Mouse (Mus musculus): ENCODE data around the gene Sbk3. TPM values are rescaled to one million over a fixed set of nuclear protein-coding genes. Genes with fewer than 3 reads are reported as not detected.

The Sbk3 gene
- polyA plus RNA-seq, 1 experiment from 2014 or later = not detected

DNA sequence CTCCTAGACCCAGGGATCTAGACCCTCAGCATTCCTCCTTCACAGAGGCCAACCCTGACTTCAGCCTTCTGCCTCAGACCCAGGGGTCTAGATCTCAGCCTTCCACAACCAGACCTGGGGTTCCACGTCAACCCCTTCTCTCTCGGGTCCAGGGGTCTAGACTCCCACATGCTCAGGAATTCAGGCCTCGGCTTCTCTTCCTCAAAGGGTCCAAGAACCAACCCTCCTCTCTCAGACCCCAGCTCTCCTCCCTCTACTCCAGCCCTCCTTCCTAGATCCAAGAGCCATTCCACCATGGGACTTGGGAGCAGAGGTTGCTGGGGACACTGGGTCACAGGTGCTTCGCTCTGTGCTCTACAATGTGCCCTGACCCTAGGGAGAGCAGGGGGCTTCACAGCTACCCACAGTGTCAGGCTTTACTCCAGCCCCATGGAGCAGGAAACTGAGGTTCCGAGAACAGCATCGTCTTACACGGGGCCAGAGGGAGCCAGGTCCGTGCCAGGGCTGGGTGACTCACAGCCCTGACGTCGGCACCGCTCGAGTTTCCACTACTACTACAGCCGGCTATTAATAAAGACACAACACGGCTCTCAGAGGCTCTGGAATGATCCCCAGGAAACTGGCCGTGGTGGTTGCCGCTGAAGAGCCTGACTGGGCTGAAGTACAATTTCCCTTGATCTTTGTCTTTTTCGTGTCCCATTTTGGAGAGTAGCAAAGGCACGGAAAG is 1.5 kb upstream of the Sbk3 start:
- DNase-seq (ENCODE audit: low spot score) = no peak
- Histone ChIP-seq H3K36me3 (no peaks in the 10 kb centered on the region), H3K27me3 (ENCODE audit: low read depth, poor library complexity, severe bottlenecking) (no peaks in the 10 kb centered on the region), H3K9me3 (replicated peaks) (no peaks in the 10 kb centered on the region), H3K27ac (no peak overlapping the region), H3K4me3 (no peak overlapping the region), H3K4me1 (peaks cover 3% of the 10 kb centered on the region; the same call in 1 of the 2 replicates)
- WGBS = 82% methylated on average over 18 of the region's 18 CpGs

DNA sequence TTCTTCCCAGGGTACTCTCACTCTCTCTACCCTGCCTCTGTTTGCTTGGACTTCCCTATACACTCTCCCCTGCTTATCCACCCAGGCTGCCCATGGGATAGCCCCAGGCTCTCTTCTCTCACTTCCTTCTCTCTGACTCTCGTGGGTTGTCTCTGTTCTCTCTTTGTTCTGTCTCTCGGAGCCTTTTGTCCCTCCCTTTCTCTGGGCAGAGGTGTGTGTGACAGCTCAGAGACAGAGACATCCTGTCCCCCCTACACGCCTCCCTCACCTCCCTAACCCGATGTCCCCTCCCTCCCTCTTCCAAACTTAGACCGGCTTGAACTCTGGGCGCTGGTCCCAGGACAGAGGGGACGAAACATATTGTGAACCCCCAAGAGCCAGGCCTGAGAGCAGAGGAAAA is 742 bp upstream of the Sbk3 start:
- Histone ChIP-seq H3K4me1 (peaks cover 3% of the 10 kb centered on the region; the same call in 1 of the 2 replicates), H3K27ac (no peak overlapping the region), H3K9me3 (replicated peaks) (no peaks in the 10 kb centered on the region), H3K36me3 (no peaks in the 10 kb centered on the region), H3K4me3 (no peak overlapping the region), H3K27me3 (ENCODE audit: low read depth, poor library complexity, severe bottlenecking) (no peaks in the 10 kb centered on the region)
- DNase-seq (ENCODE audit: low spot score) = no peak
- 16% methylated on average over 7 of the region's 7 CpGs for WGBS

DNA sequence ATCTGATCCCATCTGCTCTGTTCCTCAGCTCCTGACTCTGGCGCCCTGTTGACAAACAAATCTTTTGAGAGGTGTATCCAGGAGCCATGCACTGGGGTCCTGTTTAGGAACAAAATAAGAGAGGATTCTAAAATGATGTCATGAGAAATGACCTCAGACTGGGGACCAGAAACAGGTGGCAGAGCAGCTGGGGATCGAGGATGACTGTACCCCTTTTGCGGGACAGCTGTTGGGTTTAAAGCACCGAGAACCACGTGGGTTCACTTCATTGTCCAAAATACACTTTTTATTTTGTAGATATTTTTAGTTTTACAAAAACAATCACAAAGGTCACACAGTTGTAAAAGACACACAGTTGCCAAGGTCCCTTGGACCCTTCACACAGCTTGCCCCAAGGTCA is 6.0 kb downstream of the Sbk3 start:
- no peak for DNase-seq (ENCODE audit: low spot score)
- 82% methylated on average over 5 of the region's 5 CpGs for WGBS
- Histone ChIP-seq H3K36me3 (no peaks in the 10 kb centered on the region), H3K4me1 (peaks cover 7% of the 10 kb centered on the region; the same call in 1 of the 2 replicates), H3K27ac (no peak overlapping the region), H3K4me3 (no peak overlapping the region), H3K9me3 (replicated peaks) (no peaks in the 10 kb centered on the region), H3K27me3 (ENCODE audit: low read depth, poor library complexity, severe bottlenecking) (no peaks in the 10 kb centered on the region)

DNA sequence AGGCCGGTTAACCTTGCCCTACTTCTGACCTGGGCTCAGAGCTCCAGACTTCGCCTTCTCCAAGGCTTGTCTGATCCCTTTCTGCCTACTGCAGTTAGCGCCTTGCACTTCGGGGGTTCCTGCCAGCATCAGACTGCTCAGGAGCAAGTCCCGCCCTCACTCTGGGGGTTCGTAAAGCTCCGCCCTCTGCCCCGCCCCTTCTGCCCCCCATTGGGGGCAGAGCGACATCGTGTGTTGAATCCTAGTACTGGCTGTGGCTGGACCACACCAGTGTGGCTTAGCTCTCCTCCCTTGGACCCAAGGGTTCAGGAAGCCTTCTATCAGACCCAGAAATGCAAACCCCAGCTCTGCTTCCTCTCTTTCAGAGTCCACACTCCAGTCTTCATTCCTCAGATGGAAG is 6.7 kb downstream of the Sbk3 start, which contains the start of gene Sbk2:
Sbk2 (minus strand) TSS at position 135 of the 400 bp plus-strand sequence.
- DNase-seq (ENCODE audit: low spot score) = peak; percentile 72
- WGBS = 3% methylated on average over 10 of the region's 10 CpGs
- no peaks in the 10 kb centered on the region for H3K36me3 ChIP-seq
- no peaks in the 10 kb centered on the region for H3K27me3 ChIP-seq (ENCODE audit: low read depth, poor library complexity, severe bottlenecking)
- H3K4me1 ChIP-seq = peaks cover 7% of the 10 kb centered on the region; the same call in 1 of the 2 replicates
- no peaks in the 10 kb centered on the region for H3K9me3 ChIP-seq (replicated peaks)
- H3K4me3 ChIP-seq = no peak within 1 kb of the TSS
- no peak within 1 kb of the TSS for H3K27ac ChIP-seq

DNA sequence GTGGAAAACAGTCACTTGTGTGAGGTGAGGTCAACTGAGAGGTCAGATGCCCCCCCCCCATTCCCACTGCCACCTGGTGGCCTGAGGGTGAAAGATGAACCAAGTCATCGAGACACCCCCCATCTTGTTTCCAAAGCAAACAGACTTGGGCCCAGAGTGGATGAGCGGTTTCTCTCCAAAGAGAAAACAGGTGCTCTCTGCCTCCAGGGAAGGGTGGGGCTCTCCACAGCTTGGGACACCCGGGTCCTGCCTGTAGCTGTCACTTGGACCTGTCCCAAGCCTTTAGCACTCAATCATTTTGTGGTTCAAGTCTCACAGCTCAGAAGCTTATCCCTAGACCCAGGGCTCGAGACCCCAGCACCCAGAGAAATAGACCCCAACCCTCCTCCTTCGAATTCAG is 7.4 kb downstream of the Sbk3 start:
- 79% methylated on average over 5 of the region's 5 CpGs for WGBS
- DNase-seq (ENCODE audit: low spot score) = no peak
- Histone ChIP-seq H3K4me3 (no peak overlapping the region), H3K27me3 (ENCODE audit: low read depth, poor library complexity, severe bottlenecking) (no peaks in the 10 kb centered on the region), H3K27ac (no peak overlapping the region), H3K36me3 (no peaks in the 10 kb centered on the region), H3K9me3 (replicated peaks) (no peaks in the 10 kb centered on the region), H3K4me1 (peaks cover 7% of the 10 kb centered on the region; the same call in 1 of the 2 replicates)

DNA sequence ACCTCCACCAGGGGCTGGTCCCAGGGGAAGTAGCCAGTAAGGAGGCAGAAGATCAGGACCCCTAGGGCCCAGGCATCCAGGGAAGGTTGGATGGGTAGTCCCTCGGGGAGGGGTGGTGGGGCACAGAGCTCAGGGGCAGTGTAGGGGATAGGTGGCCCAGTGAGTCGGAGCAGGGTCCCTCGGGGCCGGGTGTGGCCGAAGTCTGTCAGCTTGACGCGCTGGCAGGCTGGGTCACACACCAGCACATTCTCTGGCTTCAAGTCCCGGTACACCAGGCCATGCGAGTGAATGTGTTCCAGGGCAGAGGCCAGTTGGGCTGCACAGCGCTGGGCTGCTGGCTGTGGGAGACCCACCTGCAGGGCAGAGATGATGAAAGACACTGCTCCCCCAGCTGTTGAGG is 13.6 kb downstream of the Sbk3 start:
- H3K36me3 ChIP-seq = no peaks in the 10 kb centered on the region
- peak overlapping the region; percentile 19; the same call in 1 of the 2 replicates for H3K27ac ChIP-seq
- H3K4me1 ChIP-seq = no peaks in the 10 kb centered on the region
- H3K4me3 ChIP-seq = no peak overlapping the region
- 82% methylated on average over 10 of the region's 10 CpGs for WGBS
- H3K27me3 ChIP-seq (ENCODE audit: low read depth, poor library complexity, severe bottlenecking) = no peaks in the 10 kb centered on the region
- H3K9me3 ChIP-seq (replicated peaks) = no peaks in the 10 kb centered on the region
- DNase-seq (ENCODE audit: low spot score) = no peak

DNA sequence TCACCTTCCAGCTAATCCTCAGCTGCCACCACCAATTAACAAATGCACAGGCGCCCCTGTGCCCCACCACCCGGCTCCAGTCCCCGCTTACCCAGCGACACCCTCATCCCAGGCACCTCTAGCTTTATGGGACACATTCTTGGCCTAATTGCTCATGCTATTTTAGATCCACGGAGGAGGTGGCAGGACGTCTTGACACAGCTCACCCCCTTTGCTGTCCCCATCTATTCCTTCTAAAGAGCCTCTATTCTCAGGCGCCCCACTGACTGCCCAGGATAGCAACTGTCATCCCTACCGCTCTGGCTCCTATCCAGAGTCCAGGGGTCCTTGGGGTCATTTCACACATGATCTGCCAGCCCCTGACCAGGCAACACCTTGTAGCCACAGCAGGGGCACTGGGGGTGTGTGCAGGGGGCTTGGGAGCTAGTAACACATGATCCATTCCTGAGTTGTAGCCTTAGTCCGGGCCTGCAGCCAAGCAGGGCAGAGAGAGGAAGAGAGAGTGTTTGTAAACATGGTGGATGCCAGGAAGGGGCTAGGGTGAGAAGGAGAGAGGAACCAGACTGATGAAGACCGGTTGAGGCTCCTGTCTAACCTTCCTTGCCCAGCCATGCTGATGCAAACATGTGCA is 17.0 kb downstream of the Sbk3 start:
- H3K4me1 ChIP-seq = peaks cover 3% of the 10 kb centered on the region; the same call in 1 of the 2 replicates
- H3K27ac ChIP-seq = no peak overlapping the region
- 13% methylated on average over 10 of the region's 10 CpGs for WGBS
- no peaks in the 10 kb centered on the region for H3K36me3 ChIP-seq
- no peaks in the 10 kb centered on the region for H3K27me3 ChIP-seq (ENCODE audit: low read depth, poor library complexity, severe bottlenecking)
- no peaks in the 10 kb centered on the region for H3K9me3 ChIP-seq (replicated peaks)
- DNase-seq (ENCODE audit: low spot score) = no peak
- no peak overlapping the region for H3K4me3 ChIP-seq

DNA sequence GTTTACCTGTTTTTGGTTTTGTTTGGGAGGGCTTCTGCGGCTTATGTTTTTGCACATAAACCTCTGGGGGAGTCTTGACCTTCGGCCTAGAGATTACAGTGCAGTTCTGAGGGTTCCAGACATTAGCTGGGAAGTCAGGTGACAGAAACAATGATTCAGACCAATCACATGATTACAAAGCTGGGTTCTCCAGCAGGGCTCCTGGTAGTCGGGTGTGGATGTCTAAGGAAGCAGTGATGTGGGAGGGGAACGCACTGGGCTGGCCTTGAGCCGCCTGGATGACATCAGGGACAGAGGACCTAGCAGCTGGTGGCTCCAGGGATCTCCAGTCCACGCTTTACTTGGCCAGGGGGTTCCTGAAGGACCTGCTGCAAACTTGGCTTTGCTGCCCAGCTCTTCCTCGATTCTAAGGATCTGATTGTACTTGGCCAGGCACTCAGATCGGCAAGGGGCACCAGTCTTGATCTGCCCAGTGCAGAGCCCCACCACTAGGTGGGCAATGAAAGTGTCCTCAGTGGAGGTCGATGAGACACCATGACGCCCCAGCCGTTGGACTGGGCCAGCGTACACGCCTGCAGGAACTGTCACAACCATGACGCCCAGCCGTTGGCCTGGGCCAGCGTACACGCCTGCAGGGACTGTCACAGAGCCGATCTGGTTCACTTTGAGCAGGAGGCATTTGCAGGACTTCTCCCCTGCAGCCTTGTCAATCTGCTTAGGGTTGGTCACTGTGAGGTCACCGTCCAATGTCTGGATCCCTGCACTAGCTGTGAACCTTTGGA is 20.2 kb downstream of the Sbk3 start:
- 86% methylated on average over 19 of the region's 19 CpGs for WGBS
- DNase-seq (ENCODE audit: low spot score) = no peak
- H3K4me3 ChIP-seq = no peak overlapping the region
- H3K27me3 ChIP-seq (ENCODE audit: low read depth, poor library complexity, severe bottlenecking) = no peaks in the 10 kb centered on the region
- no peaks in the 10 kb centered on the region for H3K36me3 ChIP-seq
- peaks cover 3% of the 10 kb centered on the region; the same call in 1 of the 2 replicates for H3K4me1 ChIP-seq
- no peak overlapping the region for H3K27ac ChIP-seq
- no peaks in the 10 kb centered on the region for H3K9me3 ChIP-seq (replicated peaks)

DNA sequence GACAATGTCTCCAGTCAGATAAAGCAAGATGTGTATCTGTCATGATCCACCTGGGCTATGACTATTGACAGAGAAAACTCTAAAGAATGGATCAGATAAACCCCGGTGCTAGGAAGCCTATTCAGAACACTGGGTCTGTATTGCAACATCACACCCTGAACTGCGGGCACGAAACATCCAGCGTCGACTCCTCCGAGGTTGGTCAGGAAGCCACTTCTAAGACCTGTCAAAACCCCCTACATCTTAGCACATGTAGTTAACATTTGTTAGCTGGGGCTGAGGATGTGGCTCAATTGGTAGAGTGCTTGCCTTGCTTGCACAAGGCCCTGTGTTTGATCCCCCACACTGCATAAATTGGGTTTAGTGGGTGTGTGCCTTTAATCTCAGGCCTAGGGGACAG is 22.6 kb downstream of the Sbk3 start:
- Histone ChIP-seq H3K4me3 (no peak overlapping the region), H3K27ac (no peak overlapping the region), H3K27me3 (ENCODE audit: low read depth, poor library complexity, severe bottlenecking) (no peaks in the 10 kb centered on the region), H3K4me1 (peaks cover 6% of the 10 kb centered on the region), H3K36me3 (no peaks in the 10 kb centered on the region), H3K9me3 (replicated peaks) (no peaks in the 10 kb centered on the region)
- DNase-seq (ENCODE audit: low spot score) = no peak
- 58% methylated on average over 6 of the region's 6 CpGs for WGBS

DNA sequence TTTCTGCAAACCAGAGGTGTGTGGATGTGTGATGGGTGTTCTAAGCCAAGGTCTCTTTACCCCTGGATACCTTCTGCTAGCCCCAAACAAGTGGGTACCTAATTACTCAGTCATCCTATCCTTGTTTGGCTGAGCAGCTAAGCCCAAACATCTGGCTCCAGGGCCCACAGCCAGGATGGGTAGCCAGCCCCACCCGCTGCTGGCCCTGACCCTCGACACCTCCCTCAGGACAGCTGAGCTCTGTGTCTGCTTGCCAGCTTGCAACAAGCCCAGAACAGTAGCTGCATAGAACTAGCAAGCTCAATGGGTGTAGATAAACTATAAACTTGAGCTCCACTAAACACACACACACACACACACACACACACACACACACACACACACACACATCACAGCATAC is 23.1 kb downstream of the Sbk3 start:
- H3K9me3 ChIP-seq (replicated peaks) = no peaks in the 10 kb centered on the region
- no peak for DNase-seq (ENCODE audit: low spot score)
- no peak overlapping the region for H3K4me3 ChIP-seq
- 30% methylated on average over 2 of the region's 2 CpGs for WGBS
- no peak overlapping the region for H3K27ac ChIP-seq
- H3K36me3 ChIP-seq = no peaks in the 10 kb centered on the region
- peaks cover 7% of the 10 kb centered on the region for H3K4me1 ChIP-seq
- H3K27me3 ChIP-seq (ENCODE audit: low read depth, poor library complexity, severe bottlenecking) = no peaks in the 10 kb centered on the region

DNA sequence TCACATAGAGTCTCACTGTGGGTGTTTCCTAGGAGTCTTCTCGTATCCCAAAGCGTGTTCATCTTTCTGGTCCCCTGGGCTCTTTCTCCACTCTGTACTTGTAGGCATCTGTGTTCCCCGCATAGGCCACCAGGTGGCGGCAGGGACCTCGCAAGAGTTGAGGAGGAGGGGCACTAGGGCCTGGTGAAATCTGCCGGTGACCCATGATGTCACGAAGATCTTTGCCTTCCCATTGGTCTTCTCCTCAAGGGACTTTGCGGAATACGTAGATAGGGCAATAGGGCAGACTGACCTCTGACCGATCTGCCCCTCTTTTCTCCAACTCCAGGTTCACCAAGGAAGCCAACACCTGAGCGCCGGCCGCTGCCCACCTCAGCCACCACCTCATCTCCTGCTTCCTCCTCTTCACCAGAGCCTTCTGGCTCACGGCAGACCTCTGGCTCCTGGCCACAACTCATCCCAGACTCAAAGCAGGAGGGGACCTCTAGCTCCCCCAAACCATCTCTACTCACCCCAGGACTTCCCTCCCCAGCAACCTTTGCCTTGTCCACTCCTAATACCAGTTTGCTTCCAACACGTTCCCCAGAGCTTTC is 27.6 kb downstream of the Sbk3 start:
- no peaks in the 10 kb centered on the region for H3K9me3 ChIP-seq (replicated peaks)
- H3K27ac ChIP-seq = peak overlapping the region; percentile 69
- WGBS = 21% methylated on average over 15 of the region's 15 CpGs
- peak overlapping the region; percentile 43 for H3K4me3 ChIP-seq
- no peaks in the 10 kb centered on the region for H3K36me3 ChIP-seq
- no peaks in the 10 kb centered on the region for H3K27me3 ChIP-seq (ENCODE audit: low read depth, poor library complexity, severe bottlenecking)
- peak; percentile 91 for DNase-seq (ENCODE audit: low spot score)
- peaks cover 4% of the 10 kb centered on the region for H3K4me1 ChIP-seq

DNA sequence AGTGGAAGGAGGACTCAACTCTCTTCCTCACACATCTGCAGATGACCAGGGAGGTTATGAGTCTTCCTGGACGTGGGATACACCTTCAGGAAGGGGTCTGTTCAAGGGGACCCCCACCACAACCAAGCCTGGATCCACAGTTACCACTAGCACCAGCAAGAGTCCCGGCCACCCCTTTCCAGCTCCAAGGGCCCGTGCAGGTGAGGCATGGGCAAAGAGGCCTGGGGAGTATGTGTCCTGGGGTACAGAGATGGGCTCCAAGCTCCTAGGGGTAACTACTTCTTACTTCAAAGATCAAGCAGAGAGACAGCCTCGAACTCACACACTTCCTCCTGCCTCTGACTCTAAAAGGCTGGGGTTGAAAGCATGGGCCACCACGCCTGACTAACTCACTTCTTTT is 28.3 kb downstream of the Sbk3 start:
- WGBS = 61% methylated on average over 5 of the region's 5 CpGs
- H3K27ac ChIP-seq = no peak overlapping the region

More for the DNA sequence above, 28.3 kb downstream of the Sbk3 start:
- Histone ChIP-seq H3K36me3 (no peaks in the 10 kb centered on the region), H3K4me3 (no peak overlapping the region), H3K27me3 (ENCODE audit: low read depth, poor library complexity, severe bottlenecking) (no peaks in the 10 kb centered on the region), H3K9me3 (replicated peaks) (no peaks in the 10 kb centered on the region), H3K4me1 (peaks cover 4% of the 10 kb centered on the region)
- no peak for DNase-seq (ENCODE audit: low spot score)
